Mouse (Mus musculus): ENCODE results near the gene 1700011M02Rik. TPM values are rescaled to one million over a fixed set of nuclear protein-coding genes. Genes with fewer than 3 reads are reported as not detected.
"Not testable (repeated sequence)": the region's sequence is repeated elsewhere in the genome, so short reads cannot be mapped to it uniquely, and the experiment has no call there.

1700011M02Rik gene
- polyA plus RNA-seq, 1 experiment from 2014 or later, result not detected

GRCm38 (mm10) chrX:102936743-102937142 is 28.0 kb downstream of the 1700011M02Rik start:
- no peak overlapping the region for H3K4me2 ChIP-seq (ENCODE audit: low read depth, low read length)
- no peak overlapping the region for H3K9ac ChIP-seq (replicated peaks; ENCODE audit: low read length)
- ATAC-seq (replicated peaks; ENCODE audit: insufficient number of reproducible peaks, low FRiP score, low TSS enrichment, low read depth), result no peak

GRCm38 (mm10) chrX:102950136-102950535 is 41.4 kb downstream of the 1700011M02Rik start:
- WGBS, result 90% methylated on average over 11 of the region's 11 CpGs
- ATAC-seq (replicated peaks; ENCODE audit: insufficient number of reproducible peaks, low FRiP score, low TSS enrichment, low read depth); H3K27me3 ChIP-seq (ENCODE audit: control insufficient read depth, insufficient read depth, low read length); H3K9ac ChIP-seq (replicated peaks; ENCODE audit: low read length); H3K36me3 ChIP-seq (replicated peaks; ENCODE audit: control insufficient read depth, insufficient read depth, low read depth, low read length); H3K4me2 ChIP-seq (ENCODE audit: low read depth, low read length); H3K27ac ChIP-seq (replicated peaks; ENCODE audit: low read depth, low read length); H3K4me3 ChIP-seq (ENCODE audit: low read depth, low read length); H3K4me1 ChIP-seq (ENCODE audit: control insufficient read depth, insufficient read depth, low read length); DNase-seq (ENCODE audit: low spot score); H3K9me3 ChIP-seq (replicated peaks; ENCODE audit: control insufficient read depth, low read length): not testable (repeated sequence)

More at GRCm38 (mm10) chrX:102936743-102937142, 28.0 kb downstream of the 1700011M02Rik start:
- Histone ChIP-seq H3K4me3 (ENCODE audit: low read depth, low read length) (no peak overlapping the region), H3K36me3 (replicated peaks; ENCODE audit: control insufficient read depth, insufficient read depth, low read depth, low read length) (no peaks in the 10 kb centered on the region), H3K27ac (replicated peaks; ENCODE audit: low read depth, low read length) (no peak overlapping the region), H3K9me3 (replicated peaks; ENCODE audit: control insufficient read depth, low read length) (no peaks in the 10 kb centered on the region), H3K4me1 (ENCODE audit: control insufficient read depth, insufficient read depth, low read length) (no peaks in the 10 kb centered on the region), H3K27me3 (ENCODE audit: control insufficient read depth, insufficient read depth, low read length) (0 out of 2 replicates have a peak, but pooled peaks cover 2% of the 10 kb centered on the region)
- no peak for DNase-seq (ENCODE audit: low spot score)
- 69% methylated on average over 5 of the region's 5 CpGs for WGBS

GRCm38 (mm10) chrX:102958917-102959316 is 50.2 kb downstream of the 1700011M02Rik start:
- H3K9ac ChIP-seq (replicated peaks; ENCODE audit: low read length), result no peak overlapping the region
- no peak overlapping the region for H3K4me3 ChIP-seq (ENCODE audit: low read depth, low read length)
- no peaks in the 10 kb centered on the region for H3K9me3 ChIP-seq (replicated peaks; ENCODE audit: control insufficient read depth, low read length)
- H3K27ac ChIP-seq (replicated peaks; ENCODE audit: low read depth, low read length), result no peak overlapping the region
- H3K4me2 ChIP-seq (ENCODE audit: low read depth, low read length), result no peak overlapping the region
- no peaks in the 10 kb centered on the region for H3K27me3 ChIP-seq (ENCODE audit: control insufficient read depth, insufficient read depth, low read length)
- no peaks in the 10 kb centered on the region for H3K36me3 ChIP-seq (replicated peaks; ENCODE audit: control insufficient read depth, insufficient read depth, low read depth, low read length)
- WGBS, result 44% methylated on average over 4 of the region's 4 CpGs
- peak; percentile 52 for DNase-seq (ENCODE audit: low spot score)
- no peaks in the 10 kb centered on the region for H3K4me1 ChIP-seq (ENCODE audit: control insufficient read depth, insufficient read depth, low read length)
- no peak for ATAC-seq (replicated peaks; ENCODE audit: insufficient number of reproducible peaks, low FRiP score, low TSS enrichment, low read depth)

Other genes with a start within 250 kb of the 1700011M02Rik start
- not detected in 2 replicates for gene Gm3880, start 221.9 kb upstream of the 1700011M02Rik start, polyA plus RNA-seq (2014; fragmentation: Nextera tagmentation; extraction: Ambion mirVana)
- not detected in 2 replicates for gene Gm9112, start 201.3 kb upstream of the 1700011M02Rik start, polyA plus RNA-seq (2014; fragmentation: Nextera tagmentation; extraction: Ambion mirVana)
- gene Dmrtc1b, start 201.0 kb upstream of the 1700011M02Rik start, polyA plus RNA-seq (2014; fragmentation: Nextera tagmentation; extraction: Ambion mirVana), result not detected in 2 replicates
- not detected in 2 replicates for gene Dmrtc1c1, start 105.9 kb upstream of the 1700011M02Rik start, polyA plus RNA-seq (2014; fragmentation: Nextera tagmentation; extraction: Ambion mirVana)
- gene Dmrtc1c2, start 54.3 kb upstream of the 1700011M02Rik start, polyA plus RNA-seq (2014; fragmentation: Nextera tagmentation; extraction: Ambion mirVana), result not detected in 2 replicates
- gene 1700031F05Rik, start 40.9 kb upstream of the 1700011M02Rik start, polyA plus RNA-seq (2014; fragmentation: Nextera tagmentation; extraction: Ambion mirVana), result not detected in 2 replicates
- 0.68 and 1.1 TPM in 2 replicates for gene Dmrtc1a, start 218 bp upstream of the 1700011M02Rik start, polyA plus RNA-seq (2014; fragmentation: Nextera tagmentation; extraction: Ambion mirVana)
- not detected in 2 replicates for gene 1700018G05Rik, start 19.5 kb downstream of the 1700011M02Rik start, polyA plus RNA-seq (2014; fragmentation: Nextera tagmentation; extraction: Ambion mirVana)